Mouse (Mus musculus) gastrocnemius, postnatal 36 days (tissue): ENCODE data around the gene Poldip2. TPM values are rescaled to one million over a fixed set of nuclear protein-coding genes. Genes with fewer than 3 reads are reported as not detected.

Source experiments
- DNase-seq, 2 experiments: peaks; one replicate each; pipeline ENCODE4 v3.0.0; 2022
- intact Hi-C: fragments of 180-260 bp; cut with DNase I; formaldehyde crosslinking; loops from one replicate; pipeline ENCODE4 v1.15.1; 2025
- total RNA-seq, 2 experiments: library from RNA; stranded (reverse); gene quantifications; 2 replicates each; pipeline ENCODE4 v1.2.3; 2021

Poldip2 gene
- total RNA-seq, 2 experiments from 2014 or later: 99.0 to 103 TPM

DNA sequence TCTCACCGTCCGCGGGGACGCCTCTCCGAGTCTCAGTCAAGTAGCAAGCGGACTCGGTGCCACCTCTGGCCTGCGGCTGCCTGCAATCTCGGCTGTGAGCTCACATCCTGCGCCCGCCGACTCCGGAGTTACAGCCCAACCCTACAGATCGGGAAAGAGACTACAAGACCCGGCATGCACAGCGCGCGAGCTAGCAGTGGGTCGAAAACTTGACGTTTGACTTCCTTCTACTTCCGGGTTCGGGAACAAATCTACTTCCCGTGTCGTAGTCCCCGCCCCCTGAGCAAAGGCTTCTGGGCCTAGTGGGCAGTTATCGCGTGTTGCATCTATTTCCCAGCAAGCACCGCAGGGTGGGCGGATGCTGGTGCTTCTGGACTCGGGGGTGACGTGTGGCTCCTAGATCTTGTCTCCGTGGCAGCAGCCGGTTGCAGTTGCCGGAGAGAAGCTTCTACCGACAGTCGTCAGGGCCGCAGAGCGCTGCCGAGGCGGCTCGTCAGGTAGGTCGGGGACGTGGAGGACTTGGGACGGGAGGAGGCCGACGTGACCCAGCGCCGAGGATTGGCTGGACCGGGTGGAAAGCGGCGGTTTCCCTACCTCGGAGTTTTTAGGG lies 24.2 kb downstream of the Poldip2 start, which contains the start of the genes Tnfaip1 and Ift20:
Tnfaip1 (minus strand) TSS at position 253 of the 610 bp plus-strand sequence.
Ift20 (plus strand) TSS at position 282 of the 610 bp plus-strand sequence.
- DNase-seq: peak; percentile 90 to 97
- intact Hi-C loops: loop anchor here (2.0 kb wide), 1 partner anchor 23 kb away; the partner anchor contains the start of genes Poldip2 and Tmem199

- DNase-seq: no peak
- intact Hi-C loops: loop anchor here (2.0 kb wide), 1 partner anchor 24 kb away; the partner anchor contains the start of genes Poldip2 and Tmem199
Measured at GRCm38 (mm10) chr11:78536690-78537084, 24.7 kb downstream of the Poldip2 start.

DNA sequence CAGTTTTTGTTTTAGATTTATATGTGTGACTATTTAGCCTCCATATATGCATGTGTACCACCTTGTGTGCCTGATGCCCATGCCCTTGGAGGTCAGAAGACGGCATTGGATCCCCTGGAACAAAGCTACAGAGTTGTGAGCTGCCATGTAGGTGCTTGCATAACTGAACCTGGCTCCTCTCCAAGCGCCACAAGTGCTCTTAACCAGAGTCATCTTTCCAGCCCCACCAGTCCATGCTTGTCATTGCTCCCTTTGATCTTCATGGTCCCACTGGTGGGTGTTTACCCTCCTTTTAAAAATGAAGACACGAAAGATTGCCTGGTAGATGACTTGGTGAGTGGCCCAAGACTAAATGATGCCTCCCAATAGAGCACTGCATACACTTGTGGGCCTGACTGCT lies 28.4 kb downstream of the Poldip2 start:
- intact Hi-C loops: no loop called here

DNA sequence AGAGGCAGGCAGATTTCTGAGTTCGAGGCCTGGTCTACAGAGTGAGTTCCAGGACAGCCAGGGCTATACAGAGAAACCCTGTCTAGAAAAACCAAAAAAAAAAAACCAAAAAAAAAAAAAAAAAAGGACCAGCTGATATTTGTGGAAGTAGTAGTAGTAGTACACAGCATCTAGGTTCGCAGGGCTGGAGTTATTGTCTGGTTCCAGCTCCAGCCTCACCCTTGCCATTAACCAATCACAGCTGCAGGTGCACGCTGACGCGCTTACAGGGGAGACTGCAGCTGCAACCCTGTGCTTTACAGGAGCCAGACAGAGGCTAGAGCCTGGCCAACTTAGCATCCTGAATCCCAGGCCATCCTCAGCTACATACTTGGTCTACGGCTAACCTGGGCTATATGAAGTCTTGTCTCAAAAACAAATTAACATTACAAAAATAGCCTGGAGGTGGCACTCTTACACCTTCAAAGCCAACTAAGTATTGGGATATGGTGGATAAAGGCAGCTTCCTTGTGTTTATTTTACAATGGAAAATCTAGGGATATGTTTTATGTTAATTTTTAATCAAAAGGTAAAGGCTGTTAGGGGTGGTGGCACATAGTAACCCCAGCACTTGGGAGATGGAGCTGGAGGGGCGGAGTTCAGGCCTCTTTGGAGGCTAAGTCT lies 32.6 kb downstream of the Poldip2 start:
- intact Hi-C loops: no loop called here
- no peak for DNase-seq

More for the DNA sequence above, 28.4 kb downstream of the Poldip2 start:
- DNase-seq: no peak

GRCm38 (mm10) chr11:78545181-78545580 lies 33.2 kb downstream of the Poldip2 start:
- intact Hi-C loops: no loop called here
- no peak for DNase-seq

DNA sequence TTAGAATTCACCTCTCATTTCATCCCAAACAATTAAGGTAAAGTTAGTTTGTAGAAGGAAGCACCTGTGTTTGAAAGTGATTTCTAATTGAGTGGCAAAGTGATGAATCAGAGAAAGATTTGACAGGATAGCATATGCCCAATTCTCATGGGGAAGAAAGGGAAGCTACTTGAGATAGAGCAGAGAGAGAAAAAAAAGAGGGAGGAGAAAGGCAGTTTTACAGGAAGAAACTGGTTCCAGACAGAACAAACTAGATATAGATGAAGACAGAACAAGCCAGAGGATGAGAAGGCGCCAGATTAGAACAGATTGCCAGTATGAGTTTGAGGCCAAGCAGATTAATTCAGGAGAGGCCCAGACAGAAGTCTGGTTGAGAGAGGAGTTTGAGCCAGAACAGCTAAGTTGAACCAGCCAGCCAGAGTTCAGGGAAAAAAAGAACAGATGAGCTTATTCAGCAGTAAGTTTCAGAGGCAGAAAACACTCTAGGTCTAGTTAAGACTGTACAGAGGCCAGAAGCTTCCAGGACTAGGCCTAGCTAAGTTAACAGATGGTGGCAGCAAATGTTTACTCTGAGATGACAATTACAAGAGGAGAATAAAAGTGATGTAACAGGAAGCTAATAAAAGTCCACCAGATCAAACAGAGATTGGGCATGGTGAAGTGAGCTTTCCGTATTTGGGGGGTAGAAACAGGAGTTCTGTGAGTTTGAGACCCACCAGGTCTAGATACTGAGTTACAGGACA lies 35.9 kb downstream of the Poldip2 start:
- intact Hi-C loops: no loop called here
- DNase-seq: no peak

DNA sequence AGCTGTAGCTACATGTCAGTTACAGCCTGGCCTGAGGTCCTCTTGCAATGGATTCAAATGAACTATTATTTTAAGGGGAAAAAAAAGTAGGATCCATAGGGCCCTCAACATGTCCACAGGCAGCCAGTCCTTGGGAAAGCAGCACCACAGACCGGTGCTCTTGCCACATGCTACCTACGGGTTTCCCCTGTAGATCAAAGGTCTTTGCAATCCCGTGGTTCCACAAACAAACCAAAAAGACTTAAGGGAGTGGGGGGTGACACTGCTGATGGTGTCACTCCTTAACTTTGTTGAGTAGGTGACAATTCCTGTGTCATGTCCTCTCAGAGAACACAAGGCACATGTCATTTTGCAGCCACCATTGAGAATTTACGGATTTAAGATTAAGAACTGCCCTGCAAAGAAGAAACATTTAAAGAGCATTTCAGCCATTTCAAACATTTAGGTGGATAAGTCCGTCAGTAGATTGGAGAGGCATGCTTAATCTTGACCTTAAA lies 37.5 kb downstream of the Poldip2 start:
- intact Hi-C loops: no loop called here
- DNase-seq: no peak

- DNase-seq: peak; percentile 88 to 93
- intact Hi-C loops: no loop called here
Measured at GRCm38 (mm10) chr11:78550168-78551058, 38.4 kb downstream of the Poldip2 start, which contains the start of gene Tmem97. Gene Tmem97 (minus strand): TSS chr11:78550777.

GRCm38 (mm10) chr11:78551059-78551398 lies 39.0 kb downstream of the Poldip2 start:
- no peak for DNase-seq
- intact Hi-C loops: no loop called here

GRCm38 (mm10) chr11:78555623-78556022 lies 43.6 kb downstream of the Poldip2 start:
- intact Hi-C loops: no loop called here
- DNase-seq: no peak

GRCm38 (mm10) chr11:78556070-78556469 lies 44.1 kb downstream of the Poldip2 start:
- no peak for DNase-seq
- intact Hi-C loops: no loop called here

DNA sequence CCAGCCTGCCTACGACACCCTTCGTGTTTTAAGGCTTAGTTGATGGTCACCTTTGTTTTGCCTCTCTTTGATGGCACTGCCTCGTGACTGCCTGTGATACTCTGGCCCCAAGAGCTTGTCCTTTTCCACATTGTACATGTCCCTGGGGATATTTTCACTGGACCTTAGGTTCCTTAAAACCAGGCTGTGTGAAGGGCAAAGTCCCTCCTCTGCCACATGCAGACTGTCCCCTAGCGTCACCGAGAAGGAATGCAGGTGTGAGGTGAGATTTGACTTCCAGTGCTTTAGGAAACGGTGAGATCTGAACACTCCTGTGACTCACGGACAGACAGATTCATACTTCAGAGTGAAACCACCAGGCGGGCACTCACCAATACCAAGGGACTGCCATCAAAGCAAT lies 45.2 kb downstream of the Poldip2 start:
- DNase-seq: no peak
- intact Hi-C loops: no loop called here

- intact Hi-C loops: loop anchor here (5.0 kb wide), 1 partner anchor 267 kb away; the partner anchor contains the start of gene Lyrm9
- peak in 1 of 2 experiments; percentile 50 for DNase-seq
Measured at GRCm38 (mm10) chr11:78560447-78560846, 48.5 kb downstream of the Poldip2 start.

DNA sequence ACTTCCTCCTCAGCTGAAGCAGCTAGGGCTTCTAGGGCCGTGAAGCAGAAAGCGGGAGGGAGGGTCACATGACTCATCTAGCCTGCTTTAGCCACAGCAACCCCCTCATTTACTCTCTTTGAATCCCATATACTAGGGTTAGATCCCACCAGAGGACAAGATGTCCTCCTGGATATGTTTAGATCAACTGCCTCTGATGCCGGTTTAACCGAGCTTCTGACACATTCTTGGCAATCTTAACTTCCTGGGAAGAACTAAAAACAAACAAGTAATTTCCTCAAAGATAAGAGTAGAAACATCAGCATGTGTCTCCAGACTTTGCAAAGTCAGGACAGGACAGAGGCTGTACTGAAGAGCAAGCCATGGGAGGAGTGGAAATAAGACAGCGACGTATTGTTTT lies 54.8 kb downstream of the Poldip2 start:
- no peak for DNase-seq
- intact Hi-C loops: no loop called here

DNA sequence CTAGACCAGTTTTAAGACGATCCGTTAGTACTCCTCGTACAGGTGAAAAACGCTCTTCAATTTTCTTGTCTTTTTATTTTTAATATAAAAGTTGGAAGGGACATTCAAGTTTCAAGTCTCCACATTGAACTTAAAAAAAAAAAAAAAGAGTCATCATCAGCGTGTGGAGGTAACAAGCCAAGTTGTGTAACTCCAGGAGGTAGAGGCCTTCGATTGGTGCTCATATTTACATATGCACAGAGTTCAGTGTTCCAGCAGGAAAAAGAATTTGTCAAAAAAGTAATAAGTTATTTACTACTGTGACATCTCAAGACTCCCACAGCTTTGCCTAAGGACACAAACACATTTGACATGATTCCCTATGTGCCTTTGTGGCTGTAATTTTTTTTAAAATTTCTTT lies 55.6 kb downstream of the Poldip2 start:
- intact Hi-C loops: no loop called here
- DNase-seq: no peak

DNA sequence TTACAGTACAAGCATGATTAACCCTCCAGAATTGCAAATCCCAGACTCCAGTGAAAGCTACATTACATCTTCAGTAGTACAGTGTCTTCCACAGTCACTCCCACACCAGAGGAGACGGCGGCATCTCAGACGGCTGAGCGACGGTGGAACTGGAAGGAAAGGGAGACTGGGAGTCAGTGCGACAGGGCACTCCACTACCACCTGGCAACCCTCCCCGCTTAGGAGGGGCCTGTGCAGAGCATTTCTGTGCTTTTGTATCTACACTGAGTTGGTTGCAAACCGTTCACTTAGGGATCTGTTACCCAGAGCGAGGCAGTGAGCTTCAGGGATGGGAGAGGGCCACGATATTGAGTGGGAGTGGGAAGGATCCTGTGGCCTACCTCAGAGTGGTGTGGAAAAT lies 56.8 kb downstream of the Poldip2 start:
- no peak for DNase-seq
- intact Hi-C loops: no loop called here

- intact Hi-C loops: no loop called here
- no peak for DNase-seq
Measured at GRCm38 (mm10) chr11:78569806-78570205, 57.8 kb downstream of the Poldip2 start.

GRCm38 (mm10) chr11:78571441-78571840 lies 59.4 kb downstream of the Poldip2 start:
- no peak for DNase-seq
- intact Hi-C loops: no loop called here

- no peak for DNase-seq
- intact Hi-C loops: no loop called here
Measured at GRCm38 (mm10) chr11:78571854-78572253, 59.9 kb downstream of the Poldip2 start.
